Mouse (Mus musculus) heart, postnatal 4 days (tissue): ENCODE data around the gene Vwa5b2. TPM values are rescaled to one million over a fixed set of nuclear protein-coding genes. Genes with fewer than 3 reads are reported as not detected.

Experiments used
- DNase-seq: peaks from one replicate; pipeline ENCODE4 v3.0.0; 2021
- total RNA-seq, 2 experiments: library from RNA; stranded (reverse); gene quantifications; 2 replicates each; pipeline ENCODE4 v1.2.3; 2021

Gene Vwa5b2
- total RNA-seq = not detected

GRCm38 (mm10) chr16:20589366-20589938 lies at the start of gene Vwa5b2:
Gene Vwa5b2, plus strand, starts transcription at chr16:20589471.
- DNase-seq = no peak

GRCm38 (mm10) chr16:20539649-20540048 lies 49.6 kb upstream of the Vwa5b2 start:
- DNase-seq = no peak

GRCm38 (mm10) chr16:20540438-20540837 lies 48.8 kb upstream of the Vwa5b2 start:
- no peak for DNase-seq

- DNase-seq = no peak
Measured at GRCm38 (mm10) chr16:20545696-20546095, 43.6 kb upstream of the Vwa5b2 start.

GRCm38 (mm10) chr16:20547423-20547822 lies 41.8 kb upstream of the Vwa5b2 start:
- DNase-seq = no peak

GRCm38 (mm10) chr16:20548096-20548948 lies 40.9 kb upstream of the Vwa5b2 start, which contains the start of gene Abcf3:
Gene Abcf3, plus strand, starts transcription at chr16:20548577.
- DNase-seq = peak; percentile 98

- no peak for DNase-seq
Measured at GRCm38 (mm10) chr16:20549161-20549560, 40.1 kb upstream of the Vwa5b2 start.

- no peak for DNase-seq
Measured at GRCm38 (mm10) chr16:20551691-20552090, 37.6 kb upstream of the Vwa5b2 start.

GRCm38 (mm10) chr16:20552594-20552993 lies 36.7 kb upstream of the Vwa5b2 start:
- no peak for DNase-seq

GRCm38 (mm10) chr16:20555000-20555399 lies 34.3 kb upstream of the Vwa5b2 start:
- no peak for DNase-seq

- no peak for DNase-seq
Measured at GRCm38 (mm10) chr16:20557381-20557780, 31.9 kb upstream of the Vwa5b2 start.

GRCm38 (mm10) chr16:20565075-20565474 lies 24.2 kb upstream of the Vwa5b2 start:
- DNase-seq = no peak

GRCm38 (mm10) chr16:20589939-20590679 lies 838 bp downstream of the Vwa5b2 start:
- DNase-seq = peak; percentile 21

GRCm38 (mm10) chr16:20590680-20591038 lies 1.4 kb downstream of the Vwa5b2 start:
- no peak for DNase-seq

- DNase-seq = no peak
Measured at GRCm38 (mm10) chr16:20591076-20591705, 1.9 kb downstream of the Vwa5b2 start.

GRCm38 (mm10) chr16:20595060-20595673 lies 5.9 kb downstream of the Vwa5b2 start:
- no peak for DNase-seq

GRCm38 (mm10) chr16:20595737-20596136 lies 6.5 kb downstream of the Vwa5b2 start:
- DNase-seq = no peak

GRCm38 (mm10) chr16:20596687-20597441 lies 7.6 kb downstream of the Vwa5b2 start:
- DNase-seq = no peak

GRCm38 (mm10) chr16:20600511-20600910 lies 11.2 kb downstream of the Vwa5b2 start:
- DNase-seq = no peak

GRCm38 (mm10) chr16:20604705-20605104 lies 15.4 kb downstream of the Vwa5b2 start:
- no peak for DNase-seq
